Mouse (Mus musculus): ENCODE data around the gene Utp14b. TPM values are rescaled to one million over a fixed set of nuclear protein-coding genes. Genes with fewer than 3 reads are reported as not detected.
A peak's percentile ranks its signal among the peaks of the same experiment; 100 is the strongest.

Gene Utp14b
- polyA plus RNA-seq, 1 experiment = 0.46 TPM

- Histone ChIP-seq H3K4me3 (ENCODE audit: extremely low read depth, insufficient read depth, insufficient read length) (peak overlapping the region; percentile 98; the same call in 1 of the 2 replicates), H3K27ac (ENCODE audit: insufficient read depth, low read length) (no peak overlapping the region), H3K27me3 (ENCODE audit: control insufficient read depth, insufficient read depth, low read length) (0 out of 2 replicates have a peak, but pooled peaks cover 3% of the 10 kb centered on the region), H3K36me3 (ENCODE audit: control insufficient read depth, insufficient read depth, low read length) (no peaks in the 10 kb centered on the region), H3K4me1 (ENCODE audit: control insufficient read depth, insufficient read depth, insufficient read length) (no peaks in the 10 kb centered on the region; the same call in 1 of the 2 replicates)
- DNase-seq (ENCODE audit: low read depth in 1 of 2, low spot score in 2 of 2) = no peak
- 33% methylated on average over 22 of the region's 22 CpGs for WGBS
- TF ChIP-seq CTCF (IDR thresholded peaks at IDR 0.05; ENCODE audit: extremely low read depth, insufficient read depth, insufficient read length, insufficient replicate concordance) (no peak), POLR2A (IDR thresholded peaks at IDR 0.05; ENCODE audit: low read depth, low read length) (no peak)
Observed at GRCm38 (mm10) chr1:78657021-78657629, 713 bp upstream of the Utp14b start.

- Histone ChIP-seq H3K4me1 (ENCODE audit: control insufficient read depth, insufficient read depth, insufficient read length) (no peaks in the 10 kb centered on the region; the same call in 1 of the 2 replicates), H3K27me3 (ENCODE audit: control insufficient read depth, insufficient read depth, low read length) (0 out of 2 replicates have a peak, but pooled peaks cover 3% of the 10 kb centered on the region), H3K27ac (ENCODE audit: insufficient read depth, low read length) (no peak overlapping the region), H3K36me3 (ENCODE audit: control insufficient read depth, insufficient read depth, low read length) (no peaks in the 10 kb centered on the region), H3K4me3 (ENCODE audit: extremely low read depth, insufficient read depth, insufficient read length) (peak overlapping the region; percentile 98)
- TF ChIP-seq CTCF (IDR thresholded peaks at IDR 0.05; ENCODE audit: extremely low read depth, insufficient read depth, insufficient read length, insufficient replicate concordance) (no peak), POLR2A (IDR thresholded peaks at IDR 0.05; ENCODE audit: low read depth, low read length) (no peak)
- 9% methylated on average over 20 of the region's 20 CpGs for WGBS
- DNase-seq (ENCODE audit: low read depth in 1 of 2, low spot score in 2 of 2) = no peak
Observed at GRCm38 (mm10) chr1:78658441-78659269, 817 bp downstream of the Utp14b start.

- DNase-seq (ENCODE audit: low read depth in 1 of 2, low spot score in 2 of 2) = no peak
- H3K27ac ChIP-seq (ENCODE audit: insufficient read depth, low read length) = no peak overlapping the region
- no peak overlapping the region for H3K4me3 ChIP-seq (ENCODE audit: extremely low read depth, insufficient read depth, insufficient read length)
Observed at GRCm38 (mm10) chr1:78659270-78659823, 1.5 kb downstream of the Utp14b start.

GRCm38 (mm10) chr1:78664326-78664725, 6.5 kb downstream of the Utp14b start:
- WGBS = 91% methylated on average over 4 of the region's 4 CpGs

More at GRCm38 (mm10) chr1:78659270-78659823, 1.5 kb downstream of the Utp14b start:
- no peak for TF ChIP-seq CTCF (IDR thresholded peaks at IDR 0.05; ENCODE audit: extremely low read depth, insufficient read depth, insufficient read length, insufficient replicate concordance)
- no peak for TF ChIP-seq POLR2A (IDR thresholded peaks at IDR 0.05; ENCODE audit: low read depth, low read length)
- 86% methylated on average over 4 of the region's 4 CpGs for WGBS
- 0 out of 2 replicates have a peak, but pooled peaks cover 1% of the 10 kb centered on the region for H3K36me3 ChIP-seq (ENCODE audit: control insufficient read depth, insufficient read depth, low read length)
- H3K27me3 ChIP-seq (ENCODE audit: control insufficient read depth, insufficient read depth, low read length) = 0 out of 2 replicates have a peak, but pooled peaks cover 3% of the 10 kb centered on the region
- H3K4me1 ChIP-seq (ENCODE audit: control insufficient read depth, insufficient read depth, insufficient read length) = no peaks in the 10 kb centered on the region; the same call in 1 of the 2 replicates

GRCm38 (mm10) chr1:78665954-78666499, 8.2 kb downstream of the Utp14b start:
- no peaks in the 10 kb centered on the region; the same call in 1 of the 2 replicates for H3K4me1 ChIP-seq (ENCODE audit: control insufficient read depth, insufficient read depth, insufficient read length)
- no peak for TF ChIP-seq CTCF (IDR thresholded peaks at IDR 0.05; ENCODE audit: extremely low read depth, insufficient read depth, insufficient read length, insufficient replicate concordance)
- TF ChIP-seq POLR2A (IDR thresholded peaks at IDR 0.05; ENCODE audit: low read depth, low read length) = no peak
- no peaks in the 10 kb centered on the region for H3K27me3 ChIP-seq (ENCODE audit: control insufficient read depth, insufficient read depth, low read length)
- H3K36me3 ChIP-seq (ENCODE audit: control insufficient read depth, insufficient read depth, low read length) = 0 out of 2 replicates have a peak, but pooled peaks cover 3% of the 10 kb centered on the region
- no peak for DNase-seq (ENCODE audit: low read depth in 1 of 2, low spot score in 2 of 2)
- H3K4me3 ChIP-seq (ENCODE audit: extremely low read depth, insufficient read depth, insufficient read length) = no peak overlapping the region
- 79% methylated on average over 9 of the region's 9 CpGs for WGBS
- H3K27ac ChIP-seq (ENCODE audit: insufficient read depth, low read length) = no peak overlapping the region

More at GRCm38 (mm10) chr1:78664326-78664725, 6.5 kb downstream of the Utp14b start:
- Histone ChIP-seq H3K4me1 (ENCODE audit: control insufficient read depth, insufficient read depth, insufficient read length) (no peaks in the 10 kb centered on the region; the same call in 1 of the 2 replicates), H3K4me3 (ENCODE audit: extremely low read depth, insufficient read depth, insufficient read length) (no peak overlapping the region), H3K27ac (ENCODE audit: insufficient read depth, low read length) (no peak overlapping the region), H3K36me3 (ENCODE audit: control insufficient read depth, insufficient read depth, low read length) (0 out of 2 replicates have a peak, but pooled peaks cover 3% of the 10 kb centered on the region), H3K27me3 (ENCODE audit: control insufficient read depth, insufficient read depth, low read length) (no peaks in the 10 kb centered on the region)
- TF ChIP-seq POLR2A (IDR thresholded peaks at IDR 0.05; ENCODE audit: low read depth, low read length) = no peak
- no peak for TF ChIP-seq CTCF (IDR thresholded peaks at IDR 0.05; ENCODE audit: extremely low read depth, insufficient read depth, insufficient read length, insufficient replicate concordance)
- no peak for DNase-seq (ENCODE audit: low read depth in 1 of 2, low spot score in 2 of 2)

- TF ChIP-seq CTCF (IDR thresholded peaks at IDR 0.05; ENCODE audit: extremely low read depth, insufficient read depth, insufficient read length, insufficient replicate concordance) = no peak
- TF ChIP-seq POLR2A (IDR thresholded peaks at IDR 0.05; ENCODE audit: low read depth, low read length) = no peak
- Histone ChIP-seq H3K27me3 (ENCODE audit: control insufficient read depth, insufficient read depth, low read length) (no peaks in the 10 kb centered on the region), H3K27ac (ENCODE audit: insufficient read depth, low read length) (no peak overlapping the region), H3K36me3 (ENCODE audit: control insufficient read depth, insufficient read depth, low read length) (0 out of 2 replicates have a peak, but pooled peaks cover 3% of the 10 kb centered on the region), H3K4me3 (ENCODE audit: extremely low read depth, insufficient read depth, insufficient read length) (no peak overlapping the region), H3K4me1 (ENCODE audit: control insufficient read depth, insufficient read depth, insufficient read length) (no peaks in the 10 kb centered on the region; the same call in 1 of the 2 replicates)
- no peak for DNase-seq (ENCODE audit: low read depth in 1 of 2, low spot score in 2 of 2)
- 89% methylated on average over 1 of the region's 1 CpGs for WGBS
Observed at GRCm38 (mm10) chr1:78666585-78666984, 8.7 kb downstream of the Utp14b start.

All from spleen, adult 2 months (tissue).